Mouse (Mus musculus): ENCODE measurements around the gene Ppp2r5b.

Gene Ppp2r5b

GRCm38 (mm10) chr19:6268670-6269132, 33.0 kb upstream of the Ppp2r5b start:
- no peak for DNase-seq (ENCODE audit: low spot score)

- peak; percentile 86 for DNase-seq (ENCODE audit: low spot score)
Observed at GRCm38 (mm10) chr19:6268170-6268528, 32.5 kb upstream of the Ppp2r5b start.

GRCm38 (mm10) chr19:6267306-6268169, 31.9 kb upstream of the Ppp2r5b start:
- DNase-seq (ENCODE audit: low spot score) = no peak

- no peak for DNase-seq (ENCODE audit: low spot score)
Observed at GRCm38 (mm10) chr19:6265727-6266182, 30.1 kb upstream of the Ppp2r5b start.

GRCm38 (mm10) chr19:6264945-6265344, 29.3 kb upstream of the Ppp2r5b start:
- no peak for DNase-seq (ENCODE audit: low spot score)

GRCm38 (mm10) chr19:6264200-6264599, 28.5 kb upstream of the Ppp2r5b start:
- no peak for DNase-seq (ENCODE audit: low spot score)

- no peak for DNase-seq (ENCODE audit: low spot score)
Observed at GRCm38 (mm10) chr19:6262839-6263433, 27.3 kb upstream of the Ppp2r5b start.

- peak; percentile 75 for DNase-seq (ENCODE audit: low spot score)
Observed at GRCm38 (mm10) chr19:6262222-6262621, 26.6 kb upstream of the Ppp2r5b start.

GRCm38 (mm10) chr19:6261379-6261778, 25.7 kb upstream of the Ppp2r5b start:
- DNase-seq (ENCODE audit: low spot score) = no peak

- no peak for DNase-seq (ENCODE audit: low spot score)
Observed at GRCm38 (mm10) chr19:6260946-6261345, 25.3 kb upstream of the Ppp2r5b start.

GRCm38 (mm10) chr19:6260428-6260827, 24.8 kb upstream of the Ppp2r5b start:
- no peak for DNase-seq (ENCODE audit: low spot score)

GRCm38 (mm10) chr19:6253021-6253420, 17.3 kb upstream of the Ppp2r5b start:
- DNase-seq (ENCODE audit: low spot score) = no peak

GRCm38 (mm10) chr19:6247526-6248300, 12.0 kb upstream of the Ppp2r5b start:
- no peak for DNase-seq (ENCODE audit: low spot score)

- no peak for DNase-seq (ENCODE audit: low spot score)
Observed at GRCm38 (mm10) chr19:6245806-6246205, 10.1 kb upstream of the Ppp2r5b start.

GRCm38 (mm10) chr19:6243226-6243625, 7.6 kb upstream of the Ppp2r5b start:
- DNase-seq (ENCODE audit: low spot score) = no peak

GRCm38 (mm10) chr19:6242281-6242680, 6.6 kb upstream of the Ppp2r5b start:
- peak; percentile 61 for DNase-seq (ENCODE audit: low spot score)

- peak; percentile 99 for DNase-seq (ENCODE audit: low spot score)
Observed at GRCm38 (mm10) chr19:6241274-6242107, 5.8 kb upstream of the Ppp2r5b start, which contains the start of gene Atg2a. TSS of gene Atg2a (plus strand) at chr19:6241668.

- no peak for DNase-seq (ENCODE audit: low spot score)
Observed at GRCm38 (mm10) chr19:6240725-6241124, 5.1 kb upstream of the Ppp2r5b start.

GRCm38 (mm10) chr19:6240136-6240535, 4.5 kb upstream of the Ppp2r5b start:
- peak; percentile 72 for DNase-seq (ENCODE audit: low spot score)

- DNase-seq (ENCODE audit: low spot score) = no peak
Observed at GRCm38 (mm10) chr19:6238740-6239139, 3.1 kb upstream of the Ppp2r5b start.

GRCm38 (mm10) chr19:6236842-6237241, 1.2 kb upstream of the Ppp2r5b start:
- DNase-seq (ENCODE audit: low spot score) = no peak

GRCm38 (mm10) chr19:6236053-6236441, 375 bp upstream of the Ppp2r5b start:
- DNase-seq (ENCODE audit: low spot score) = peak; percentile 83

Data from c-Kit-positive CD71-positive TER-119-positive erythroid progenitor cells, embryonic 14.5 days (primary cell).